Mouse (Mus musculus) heart, adult 18-20 months (tissue): Measurements from ENCODE around the gene Rbms3. TPM values are rescaled to one million over a fixed set of nuclear protein-coding genes. Genes with fewer than 3 reads are reported as not detected.

Experiments
- DNase-seq, 2 experiments: peaks; one replicate each; pipeline ENCODE4 v3.0.0; 2021 to 2022; ENCODE audit warnings: mixed read lengths in 1 of 2
- total RNA-seq, 2 experiments: library from RNA; stranded (reverse); gene quantifications; 2 replicates each; pipeline ENCODE4 v1.2.3; 2021

Rbms3 gene
- total RNA-seq, 2 experiments from 2014 or later: 7.3 to 9.5 TPM

DNA sequence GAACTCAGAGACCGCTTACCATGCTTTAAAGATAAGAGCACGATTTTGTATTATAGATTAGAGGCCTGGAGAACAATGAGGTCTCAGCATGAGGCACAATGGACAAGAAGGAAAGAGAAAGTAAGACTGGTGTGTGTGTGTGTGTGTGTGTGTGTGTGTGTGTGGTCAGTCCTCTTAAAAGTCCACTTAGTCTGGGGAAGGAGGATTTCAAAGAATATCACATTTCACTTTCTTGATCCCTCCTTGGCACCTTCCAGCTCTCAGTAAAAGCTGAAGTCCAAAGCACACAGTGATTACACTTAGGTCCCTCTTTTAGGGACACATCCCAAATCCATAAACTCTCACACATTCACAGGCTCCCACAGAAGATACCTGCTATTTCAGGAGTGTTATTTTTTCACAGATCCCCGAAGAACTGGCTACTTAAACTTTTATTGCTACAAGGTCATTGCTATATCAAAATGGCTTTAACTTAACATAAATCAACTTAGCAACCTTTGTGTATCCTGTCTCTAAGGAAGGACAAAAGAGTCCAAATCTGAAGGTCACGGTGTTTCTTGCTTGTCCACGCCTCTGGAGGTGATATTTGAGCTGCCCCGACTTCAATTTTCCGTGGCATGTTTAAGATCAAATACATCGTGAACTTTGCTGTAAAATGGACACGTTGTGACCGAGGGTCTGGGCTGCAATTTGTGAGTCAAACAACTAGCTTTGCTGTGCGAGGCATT lies 880.7 kb downstream of the Rbms3 start:
- DNase-seq: no peak

DNA sequence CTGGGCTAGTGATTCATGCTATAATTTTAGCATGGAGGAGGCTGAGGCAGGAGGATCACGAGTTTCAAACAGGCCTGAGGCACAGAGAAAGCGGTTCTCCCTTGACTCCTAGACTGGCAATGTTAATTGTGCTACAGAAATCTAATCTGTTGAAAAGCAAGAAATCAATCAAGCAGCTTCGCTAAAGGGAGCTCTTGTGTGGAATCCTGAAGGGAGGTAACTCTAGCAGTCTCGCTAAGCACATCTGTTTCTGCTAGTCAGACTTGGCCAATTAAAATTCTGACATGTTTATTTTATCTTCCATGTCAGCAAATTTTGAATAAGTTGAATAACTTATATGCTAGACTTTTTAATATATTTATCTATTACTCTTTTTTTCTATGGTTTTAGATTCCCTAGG lies 881.4 kb downstream of the Rbms3 start:
- DNase-seq: no peak

DNA sequence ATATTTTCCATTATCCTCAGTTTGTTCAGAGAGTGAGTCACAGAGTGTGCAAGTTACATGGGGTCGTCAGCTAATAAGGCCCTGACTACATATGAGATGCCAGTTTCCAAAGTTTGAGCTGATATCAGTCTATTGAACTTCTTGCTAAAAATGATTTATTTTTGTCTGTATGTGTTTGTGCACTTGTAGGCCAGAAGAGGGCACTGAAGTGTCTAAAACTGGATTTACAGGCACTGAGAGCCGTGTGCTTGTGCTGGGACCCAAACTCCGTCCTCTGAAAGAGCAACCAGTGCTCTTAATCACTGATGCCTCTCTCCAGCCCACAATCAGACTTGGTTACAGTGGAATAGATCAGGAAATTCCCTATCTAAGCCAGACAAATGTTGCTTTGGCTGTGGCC lies 882.8 kb downstream of the Rbms3 start:
- no peak for DNase-seq

DNA sequence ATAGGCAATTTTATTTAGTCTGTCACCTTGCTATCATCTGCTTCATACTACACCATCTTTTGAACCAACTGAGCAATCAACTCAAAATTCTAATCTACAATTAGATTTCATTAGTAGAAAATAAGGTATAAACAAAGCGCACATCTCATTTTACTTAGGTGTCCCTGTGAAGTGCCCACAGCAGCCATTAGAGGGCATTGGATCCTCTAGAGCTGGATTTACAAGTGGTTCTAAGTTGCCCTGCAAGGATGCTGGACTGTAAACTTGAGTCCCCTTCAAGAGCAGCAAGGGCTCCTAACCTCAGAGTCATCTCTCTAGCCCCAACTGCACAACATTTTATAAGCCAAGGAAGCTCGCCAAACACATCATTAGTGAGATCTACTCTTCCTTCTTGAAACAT lies 891.9 kb downstream of the Rbms3 start:
- no peak for DNase-seq

DNA sequence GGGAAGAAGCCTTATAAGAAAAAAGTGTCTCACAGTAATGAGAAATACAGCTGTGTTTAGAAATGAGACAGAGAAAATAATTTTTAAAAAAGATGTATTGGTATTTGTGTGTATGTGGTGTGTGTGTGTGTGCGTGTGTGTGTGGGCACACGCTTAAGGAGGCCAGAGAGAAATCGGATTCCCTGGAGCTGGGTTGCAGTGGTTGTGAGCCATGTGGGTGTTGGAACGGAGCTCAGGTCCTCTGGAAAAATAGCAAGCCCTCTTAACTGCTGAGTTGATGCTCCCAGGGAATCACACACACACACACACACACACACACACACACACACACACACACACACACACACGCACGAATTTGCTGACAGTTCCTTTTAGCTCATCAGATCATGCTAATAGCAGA lies 900.5 kb downstream of the Rbms3 start:
- no peak for DNase-seq

DNA sequence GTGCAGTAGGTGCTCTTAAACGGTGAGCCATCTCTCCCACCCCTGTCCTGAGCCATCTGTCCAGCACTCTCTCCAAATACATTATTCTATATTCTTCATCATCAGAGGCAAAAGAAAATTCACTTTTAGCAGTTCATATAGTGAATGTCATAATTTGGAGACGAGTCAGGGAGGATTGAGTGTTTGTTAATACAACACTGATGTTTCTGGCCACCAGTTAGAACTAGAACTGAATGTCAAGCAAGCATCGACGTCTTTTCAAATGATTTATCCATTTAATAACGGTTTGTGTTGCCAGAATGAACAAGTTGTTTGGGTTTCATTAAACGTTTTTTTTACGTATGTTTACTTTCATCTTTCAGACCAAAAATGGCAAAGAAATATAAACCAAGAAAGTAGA lies 901.1 kb downstream of the Rbms3 start:
- no peak for DNase-seq

DNA sequence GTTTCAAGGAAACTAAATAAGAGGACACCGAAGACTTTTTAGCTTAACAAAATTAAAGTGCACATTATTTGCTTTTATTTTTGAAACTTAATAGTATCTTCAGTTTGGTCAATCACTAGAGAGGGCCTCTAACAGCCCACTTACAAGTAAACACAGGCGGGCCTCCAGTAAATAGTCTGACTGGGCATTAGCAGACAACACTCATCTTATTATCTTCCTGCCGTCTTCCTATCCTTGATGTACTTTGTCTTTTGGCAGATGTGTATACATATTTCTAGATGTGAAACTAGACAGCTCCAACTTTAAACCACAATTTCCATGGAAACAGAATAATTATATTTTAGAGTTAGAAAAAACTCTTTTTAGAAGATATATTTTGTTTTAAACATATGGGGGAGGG lies 901.6 kb downstream of the Rbms3 start:
- DNase-seq: no peak

DNA sequence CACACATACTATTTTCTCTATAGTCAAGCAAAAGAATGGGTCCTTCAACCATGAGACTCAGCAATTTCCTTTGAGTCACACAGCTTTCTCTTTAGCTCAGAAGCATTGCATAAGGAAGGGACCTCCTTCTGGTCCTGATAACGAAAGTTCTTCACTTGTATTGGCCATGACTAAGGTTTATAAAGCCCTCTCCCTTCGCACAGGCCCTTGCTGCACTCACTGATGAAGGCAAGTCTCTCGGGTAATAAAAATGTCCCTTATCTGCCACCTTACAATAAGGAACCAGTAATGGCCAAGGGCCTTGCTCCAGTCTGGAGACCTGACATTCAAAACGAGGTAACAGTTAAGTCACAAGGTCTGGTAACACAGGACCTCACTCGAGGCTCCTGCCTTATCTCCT lies 905.1 kb downstream of the Rbms3 start:
- DNase-seq: no peak

DNA sequence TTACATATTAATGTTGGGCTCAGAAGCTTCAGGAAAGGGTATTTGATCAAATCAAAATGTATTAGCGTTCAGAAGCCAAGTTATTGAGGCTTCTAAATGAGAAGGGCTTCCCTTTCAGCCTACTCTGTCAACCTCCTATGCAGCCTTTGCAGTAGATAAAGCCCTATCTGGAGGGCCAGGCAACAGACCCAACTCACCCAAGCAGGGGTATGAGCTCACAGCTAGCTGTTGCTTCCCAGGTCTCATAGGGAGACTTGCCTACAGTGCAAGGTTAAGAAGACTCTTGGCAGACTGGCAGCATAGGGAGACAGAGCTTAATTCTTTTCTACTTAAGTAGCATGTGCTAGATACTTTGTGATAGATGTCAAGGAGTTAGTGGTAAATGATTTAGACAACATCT lies 926.6 kb downstream of the Rbms3 start:
- DNase-seq: no peak

DNA sequence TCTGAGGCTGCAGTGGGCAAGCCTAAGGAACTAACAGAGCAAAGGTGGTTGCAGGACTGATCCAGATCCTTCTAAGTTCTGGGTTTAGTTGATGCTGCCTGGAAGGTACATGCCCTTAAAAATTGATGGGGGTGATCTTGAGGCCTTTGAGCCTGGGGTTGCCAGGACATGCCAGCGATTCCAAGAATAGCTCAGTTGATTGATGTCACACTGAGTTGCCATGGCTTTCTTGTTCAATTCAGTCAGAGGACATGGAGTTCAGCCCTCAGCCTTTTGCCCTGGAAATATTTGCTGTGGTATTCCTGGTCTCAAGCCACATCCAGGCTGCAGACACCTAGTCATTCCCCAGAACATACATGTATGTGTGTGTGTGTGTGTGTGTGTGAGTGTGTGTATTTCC lies 927.1 kb downstream of the Rbms3 start:
- peak; percentile 36 to 57 for DNase-seq

DNA sequence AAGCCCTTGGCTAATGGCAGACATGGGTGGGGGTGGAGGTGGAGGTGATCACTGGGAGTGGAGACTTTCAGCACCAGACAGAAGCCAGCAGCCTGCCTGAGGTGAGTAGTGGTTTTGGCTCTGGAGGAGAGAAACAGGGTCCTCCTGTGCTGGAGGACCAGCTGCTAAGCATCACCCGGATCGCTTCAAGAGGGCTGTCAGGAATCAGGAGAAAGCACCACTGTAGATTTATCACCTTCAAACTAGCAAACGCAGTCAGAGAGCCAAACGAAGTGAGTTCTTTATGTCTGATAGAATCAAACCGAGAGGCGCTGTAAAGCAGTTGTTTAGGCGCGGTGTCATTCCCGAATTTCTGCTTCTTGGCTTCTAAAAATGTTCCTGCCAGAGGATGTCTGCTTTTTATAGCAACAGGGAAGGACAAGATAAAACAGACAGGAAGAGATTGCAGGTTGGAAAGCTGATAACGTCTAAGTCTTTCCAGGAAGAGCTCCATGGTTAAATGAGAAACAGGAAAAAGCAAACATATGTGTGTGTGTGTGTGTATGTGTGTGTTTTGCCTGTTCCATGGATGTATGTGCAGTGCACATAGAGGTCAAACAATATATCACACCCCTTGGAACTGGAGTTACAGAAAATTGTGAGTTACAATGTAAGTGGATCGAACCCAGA lies 928.1 kb downstream of the Rbms3 start:
- DNase-seq: peak; percentile 8 to 19

DNA sequence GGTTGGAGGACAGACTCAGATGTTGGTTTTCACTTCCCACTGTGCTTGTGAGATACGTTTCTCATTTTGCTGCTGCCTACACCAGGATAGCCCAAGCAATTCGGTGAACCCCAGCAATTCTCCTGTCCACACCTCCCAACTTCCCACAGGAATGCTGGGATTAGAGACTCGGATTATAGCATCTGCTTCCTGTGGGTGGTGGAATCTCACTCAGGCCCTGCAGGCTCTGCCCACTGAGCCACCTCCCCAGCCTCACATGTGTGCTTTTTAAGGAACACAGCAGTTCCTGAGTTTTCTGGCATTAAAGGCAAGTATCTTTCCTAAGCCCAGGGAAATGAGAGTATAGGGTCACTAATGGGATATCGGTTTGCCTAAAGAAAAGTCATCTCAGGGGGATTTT lies 941.1 kb downstream of the Rbms3 start:
- no peak for DNase-seq

DNA sequence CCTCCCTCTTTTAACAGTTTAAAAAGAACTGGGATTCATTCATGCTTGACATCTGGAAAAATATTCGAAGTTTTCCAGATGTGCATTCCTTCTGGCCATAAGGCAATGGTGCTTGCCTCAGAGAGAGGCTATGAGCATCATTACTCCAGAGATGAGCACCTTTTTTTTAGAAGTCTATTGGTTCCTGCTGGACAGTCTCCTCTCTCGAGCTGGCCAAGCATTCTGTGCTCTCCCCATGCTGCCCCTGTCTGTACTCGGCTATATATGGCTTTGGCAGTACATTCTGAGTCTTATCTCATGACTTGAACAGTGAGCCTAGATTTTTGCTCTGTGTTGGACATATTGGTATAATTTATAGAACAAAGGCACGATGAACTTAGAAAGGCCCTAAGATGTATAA lies 952.6 kb downstream of the Rbms3 start:
- peak; percentile 24 to 53 for DNase-seq

DNA sequence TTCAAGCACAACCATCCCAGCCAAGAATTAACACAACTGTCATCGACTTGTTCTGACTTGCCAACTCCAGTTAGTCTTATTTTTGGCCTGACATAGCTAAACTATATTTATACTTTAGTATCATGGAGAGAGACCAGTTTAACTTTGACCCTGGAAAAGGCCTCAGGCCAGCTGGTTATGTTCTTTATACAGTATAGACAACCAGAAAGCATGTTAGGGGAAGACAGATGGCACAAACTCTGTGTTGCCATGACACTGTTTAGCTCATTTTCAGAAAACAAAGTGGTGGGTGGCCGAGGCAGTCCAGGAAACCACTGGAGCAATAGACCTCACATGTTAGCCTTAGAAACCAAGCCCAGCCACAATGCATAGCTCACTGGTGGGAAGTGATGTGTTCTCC lies 953.3 kb downstream of the Rbms3 start:
- DNase-seq: peak; percentile 53 to 55

DNA sequence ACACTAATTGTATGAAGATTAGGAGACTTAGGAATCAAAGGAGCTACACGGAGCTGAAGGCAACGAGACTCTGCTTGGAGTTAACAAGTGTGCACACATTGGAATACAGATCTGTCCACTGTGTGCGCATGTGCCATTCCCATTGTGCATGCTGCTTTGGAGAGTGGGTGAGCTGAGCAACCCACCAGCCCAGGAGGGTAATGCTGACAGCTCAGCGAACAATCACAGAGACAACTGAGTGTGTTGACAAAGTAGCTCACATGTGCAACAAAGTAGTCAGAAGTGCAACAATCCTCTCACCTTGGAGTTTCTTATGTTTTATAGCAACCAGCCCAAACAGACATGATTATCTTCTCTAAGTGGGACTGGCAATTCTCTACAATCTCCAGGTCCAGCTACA lies 955.5 kb downstream of the Rbms3 start:
- DNase-seq: peak; percentile 10 to 28

DNA sequence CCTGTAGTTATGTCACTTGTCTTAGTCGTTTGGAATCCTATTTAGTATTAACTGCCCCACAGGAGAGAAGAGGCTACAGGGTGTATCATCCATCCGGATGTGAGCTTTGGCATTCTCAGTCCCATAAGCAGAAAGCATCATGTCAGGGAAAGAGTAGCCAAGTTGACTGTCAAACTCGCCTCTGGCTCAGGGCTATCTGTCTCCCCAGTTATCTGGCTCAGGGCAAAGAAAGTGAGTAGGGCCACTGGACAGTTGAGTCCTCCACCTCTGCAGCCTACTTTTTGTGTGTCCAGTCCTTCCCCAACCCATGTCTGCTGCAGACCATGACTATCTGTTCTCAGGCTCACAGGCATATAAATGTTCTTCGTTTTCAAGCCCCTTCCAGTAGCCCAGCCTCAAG lies 968.7 kb downstream of the Rbms3 start:
- DNase-seq: no peak

DNA sequence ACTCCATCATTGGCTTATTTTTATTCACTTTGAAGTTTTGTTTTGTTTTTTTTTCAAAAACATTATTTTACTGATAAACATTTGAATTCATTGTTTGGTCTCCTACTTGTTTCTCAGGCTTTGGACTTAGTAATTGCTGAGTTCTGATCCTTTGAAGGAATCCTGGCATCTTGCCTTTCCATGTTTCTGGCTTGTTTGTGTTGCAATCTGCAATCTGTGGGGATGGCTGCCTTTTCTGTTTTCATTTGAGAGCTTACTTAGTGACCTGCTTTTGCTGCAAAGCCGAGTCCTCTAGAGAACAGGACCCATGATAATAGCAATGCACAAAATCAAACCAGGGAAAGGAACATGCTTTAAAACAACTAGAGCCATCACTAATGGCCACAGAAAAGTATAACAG lies 969.8 kb downstream of the Rbms3 start:
- DNase-seq: peak; percentile 29 to 42

DNA sequence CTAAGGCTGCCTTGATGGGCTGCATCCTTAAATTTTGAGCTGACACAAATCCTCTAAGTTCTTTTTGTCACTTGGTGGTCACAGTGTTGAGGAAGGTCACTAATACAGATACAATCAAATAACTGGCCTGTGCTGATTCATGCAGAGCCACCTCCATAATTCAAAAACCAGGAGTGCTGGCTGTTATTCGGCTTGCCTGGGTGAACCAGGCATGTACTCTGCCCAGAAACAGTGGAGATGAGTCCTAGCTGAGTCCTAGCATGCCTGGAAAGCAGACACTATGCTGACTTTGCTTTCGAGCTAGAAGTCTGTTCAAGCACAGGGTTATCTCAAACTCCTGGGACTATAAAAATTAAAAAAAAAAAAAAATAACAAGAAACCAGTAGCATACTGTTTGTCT lies 972.6 kb downstream of the Rbms3 start:
- no peak for DNase-seq

DNA sequence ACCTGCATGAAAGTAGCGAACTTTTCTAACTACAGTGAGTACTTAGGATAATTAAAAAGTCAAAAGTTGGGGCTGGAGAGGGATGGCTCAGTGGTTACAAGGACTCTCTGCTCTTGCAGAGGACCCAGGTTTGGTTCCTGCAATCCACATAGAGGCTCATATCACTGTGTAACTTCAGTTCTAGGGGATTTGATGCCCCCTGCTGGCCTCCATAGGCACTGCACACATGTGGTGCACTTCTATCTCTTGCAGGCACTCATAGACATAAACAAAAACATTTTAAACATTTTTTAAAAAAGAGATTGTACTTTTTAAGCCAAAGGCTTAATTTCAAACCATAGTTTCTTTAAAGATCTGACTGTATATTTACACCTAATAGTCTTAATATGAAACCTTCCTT lies 978.3 kb downstream of the Rbms3 start:
- no peak for DNase-seq

DNA sequence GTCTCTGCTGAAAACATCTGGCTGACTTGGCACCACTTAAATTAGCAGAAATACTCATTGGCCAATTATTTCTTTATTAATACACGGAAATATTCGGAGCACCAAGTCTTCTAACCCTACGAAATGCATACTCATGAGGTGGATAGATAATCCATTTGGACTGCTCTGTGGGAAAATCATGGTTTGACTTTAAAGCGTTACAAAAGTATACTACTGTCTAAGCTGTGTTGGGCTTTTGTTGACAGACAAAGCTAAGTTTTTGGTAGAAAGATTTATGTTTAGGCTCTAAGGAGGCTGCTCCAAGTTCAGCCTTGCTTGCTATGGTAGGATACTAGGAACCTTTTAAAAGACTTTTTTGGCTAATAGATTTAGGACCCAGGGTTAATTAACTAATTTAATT lies 979.8 kb downstream of the Rbms3 start:
- no peak for DNase-seq

DNA sequence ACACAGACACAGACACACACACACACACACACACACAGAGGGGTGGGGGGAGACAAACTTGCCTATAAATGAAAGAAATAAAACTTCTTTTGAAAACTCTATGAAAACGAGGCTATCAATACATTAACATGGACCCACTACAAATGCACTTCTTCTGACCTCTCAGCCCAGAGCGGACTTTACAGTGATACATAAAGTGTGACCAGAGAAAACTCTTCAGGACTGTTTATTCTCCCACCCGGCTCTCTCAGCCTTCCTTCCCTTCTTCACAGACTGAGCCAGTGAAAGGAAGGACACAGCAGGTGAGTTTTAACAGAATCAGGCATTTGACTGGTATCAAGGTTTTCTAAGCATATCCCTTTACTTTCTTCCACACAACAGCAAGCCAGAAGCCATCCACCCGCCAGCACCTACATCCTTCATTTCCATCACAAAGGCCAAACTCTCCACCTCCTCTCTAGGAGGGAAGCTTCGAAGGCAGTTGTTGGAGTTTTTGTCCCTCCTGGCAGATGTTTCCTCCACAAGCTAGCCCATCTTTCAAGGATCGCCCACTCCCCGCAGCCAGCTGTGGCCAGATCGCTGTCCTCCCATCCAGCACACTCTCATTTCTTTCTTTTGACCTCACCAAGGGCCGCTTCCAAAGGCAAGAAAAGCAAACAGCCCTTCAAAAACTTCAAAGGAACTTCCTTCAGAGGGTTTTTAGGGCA lies 980.5 kb downstream of the Rbms3 start:
- no peak for DNase-seq

DNA sequence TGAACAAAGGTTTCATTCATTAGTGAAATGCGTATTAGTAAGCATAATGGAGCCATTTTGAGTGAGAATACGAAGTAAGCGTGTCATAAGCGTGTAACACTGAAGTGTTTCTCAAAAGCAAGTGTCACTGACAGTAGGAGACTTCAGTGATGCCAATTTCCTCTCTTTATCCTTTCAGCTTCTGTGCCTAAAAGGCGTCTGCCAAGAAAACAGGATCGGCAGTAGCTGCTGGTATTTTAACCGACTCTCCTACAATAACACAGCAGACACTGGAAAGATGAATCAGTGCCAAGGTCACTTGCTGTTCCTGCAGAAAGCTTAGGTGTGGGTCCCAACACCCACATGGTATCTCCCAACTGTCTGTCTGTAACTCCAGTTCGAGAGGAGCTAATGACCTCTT lies 985.1 kb downstream of the Rbms3 start:
- DNase-seq: peak; percentile 33 to 36

DNA sequence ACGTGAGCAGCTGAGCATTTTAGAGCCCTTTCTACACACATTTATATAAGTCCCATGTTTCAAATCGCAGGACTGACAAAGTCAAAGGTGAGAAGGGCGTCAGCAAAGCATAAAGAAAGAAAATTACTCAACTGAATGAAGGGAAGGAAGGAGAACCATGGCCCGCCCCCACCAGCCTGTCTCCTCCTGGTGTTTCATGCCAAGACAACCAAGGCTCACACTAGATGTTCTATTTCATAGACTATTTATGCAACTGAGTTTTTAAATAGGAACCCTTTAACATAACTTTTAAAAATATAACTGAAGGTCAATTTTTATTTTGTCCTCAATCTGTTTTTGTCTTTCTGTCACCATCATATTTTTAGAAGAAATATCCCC lies 989.4 kb downstream of the Rbms3 start:
- DNase-seq: no peak
